Mouse (Mus musculus): ENCODE measurements around the gene Ifna1. TPM values are rescaled to one million over a fixed set of nuclear protein-coding genes. Genes with fewer than 3 reads are reported as not detected.
A peak's percentile ranks its signal among the peaks of the same experiment; 100 is the strongest.
"Not testable (repeated sequence)": the region's sequence is repeated elsewhere in the genome, so short reads cannot be mapped to it uniquely, and the experiment has no call there.

Ifna1 gene
- polyA plus RNA-seq (2015; fragmentation: Nextera tagmentation; extraction: Ambion mirVana), result not detected in 2 replicates

DNA sequence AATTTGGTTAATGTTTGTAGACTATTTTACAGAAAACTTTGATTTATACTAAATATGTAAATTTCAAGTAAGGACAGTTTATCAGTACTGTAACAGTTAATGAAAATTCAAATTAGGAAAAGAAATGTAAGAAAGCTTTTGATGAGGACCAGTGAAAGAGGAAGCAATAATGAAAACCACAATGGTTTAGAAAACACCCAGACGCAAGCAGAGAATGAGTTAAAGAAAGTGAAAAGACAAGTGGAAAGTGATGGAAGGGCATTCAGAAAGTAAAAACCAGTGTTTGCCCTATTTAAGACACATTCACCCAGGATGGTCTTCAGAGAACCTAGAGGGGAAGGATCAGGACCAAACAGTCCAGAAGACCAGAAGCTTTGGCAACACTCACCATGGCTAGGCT, at the start of gene Ifna1:
Ifna1 (plus strand) TSS at position 390 of the 400 bp plus-strand sequence.
- Histone ChIP-seq H3K9ac (ENCODE audit: low read depth, low read length) (no peak within 1 kb of the TSS), H3K27ac (no peak within 1 kb of the TSS), H3K27me3 (ENCODE audit: insufficient read depth, low read length) (no peaks in the 10 kb centered on the region), H3K9me3 (replicated peaks; ENCODE audit: low read length) (no peaks in the 10 kb centered on the region), H3K36me3 (ENCODE audit: insufficient read depth, low read length) (no peaks in the 10 kb centered on the region), H3K4me3 (replicated peaks; ENCODE audit: low read depth, low read length) (no peak within 1 kb of the TSS), H3K4me1 (replicated peaks; ENCODE audit: insufficient read depth, low read length) (no peaks in the 10 kb centered on the region), H3K4me2 (ENCODE audit: low read length) (no peak within 1 kb of the TSS)
- DNase-seq (ENCODE audit: low spot score) (no peak), ATAC-seq (replicated peaks; ENCODE audit: low FRiP score, low read depth) (no peak)
- TF ChIP-seq CTCF (IDR thresholded peaks at IDR 0.05; ENCODE audit: low read depth), result no peak
- 76% methylated on average over 1 of the region's 1 CpGs for WGBS

DNA sequence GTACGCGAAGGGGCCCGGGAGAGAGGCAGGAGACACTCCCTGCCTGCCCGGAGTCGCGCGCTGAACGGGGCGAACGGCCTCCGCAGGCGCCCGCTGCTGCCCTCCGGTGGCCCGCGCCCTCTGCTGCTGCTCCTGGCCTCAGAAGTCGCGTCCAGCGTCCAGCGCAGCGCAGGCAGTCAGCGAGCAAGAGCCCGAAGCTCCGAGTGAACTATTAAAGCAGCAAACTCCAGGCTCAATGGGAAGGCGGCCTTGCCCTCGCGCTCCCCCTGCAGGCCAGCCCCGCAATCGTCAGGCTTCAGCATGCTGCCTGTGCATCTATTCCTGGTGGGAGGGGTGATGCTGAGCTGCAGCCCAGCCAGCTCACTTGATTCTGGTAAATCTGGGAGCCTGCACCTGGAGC, 46.9 kb upstream of the Ifna1 start, which contains the start of gene Gm13287:
Gm13287 (plus strand) TSS at position 301 of the 400 bp plus-strand sequence.
- H3K36me3 ChIP-seq (ENCODE audit: insufficient read depth, low read length); H3K27me3 ChIP-seq (ENCODE audit: insufficient read depth, low read length); H3K9me3 ChIP-seq (replicated peaks; ENCODE audit: low read length); H3K27ac ChIP-seq; H3K4me1 ChIP-seq (replicated peaks; ENCODE audit: insufficient read depth, low read length); DNase-seq (ENCODE audit: low spot score); H3K9ac ChIP-seq (ENCODE audit: low read depth, low read length); H3K4me3 ChIP-seq (replicated peaks; ENCODE audit: low read depth, low read length); H3K4me2 ChIP-seq (ENCODE audit: low read length); ATAC-seq (replicated peaks; ENCODE audit: low FRiP score, low read depth): not testable (repeated sequence)
- no CpG with 5 or more reads among the region's 29 CpGs for WGBS

DNA sequence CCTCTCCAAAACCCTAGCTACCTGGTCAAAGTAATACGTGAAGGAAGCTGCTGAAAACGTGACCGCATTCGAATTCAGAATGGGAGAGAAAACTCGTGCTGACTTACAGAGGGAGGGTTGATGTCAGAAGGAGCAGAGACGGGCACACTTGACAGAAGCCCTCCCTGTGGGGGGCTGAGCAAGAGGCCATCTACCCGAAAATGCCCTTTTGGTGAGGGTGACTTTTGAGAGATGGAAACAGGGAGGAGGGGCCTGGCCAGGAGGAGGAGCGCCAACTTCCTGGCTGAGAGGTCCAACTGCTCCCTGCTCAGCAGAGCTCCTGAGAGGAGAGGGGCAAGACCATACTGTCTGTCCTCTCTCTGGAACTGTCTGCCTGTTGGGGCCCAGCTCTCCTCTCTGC, 44.7 kb upstream of the Ifna1 start, which contains the start of gene Gm13288:
Gm13288 (plus strand) TSS at position 301 of the 400 bp plus-strand sequence.
- ATAC-seq (replicated peaks; ENCODE audit: low FRiP score, low read depth); H3K36me3 ChIP-seq (ENCODE audit: insufficient read depth, low read length); H3K9me3 ChIP-seq (replicated peaks; ENCODE audit: low read length); H3K4me3 ChIP-seq (replicated peaks; ENCODE audit: low read depth, low read length); H3K4me1 ChIP-seq (replicated peaks; ENCODE audit: insufficient read depth, low read length); H3K9ac ChIP-seq (ENCODE audit: low read depth, low read length); DNase-seq (ENCODE audit: low spot score); H3K4me2 ChIP-seq (ENCODE audit: low read length); H3K27ac ChIP-seq; H3K27me3 ChIP-seq (ENCODE audit: insufficient read depth, low read length): not testable (repeated sequence)
- WGBS, result no CpG with 5 or more reads among the region's 8 CpGs

DNA sequence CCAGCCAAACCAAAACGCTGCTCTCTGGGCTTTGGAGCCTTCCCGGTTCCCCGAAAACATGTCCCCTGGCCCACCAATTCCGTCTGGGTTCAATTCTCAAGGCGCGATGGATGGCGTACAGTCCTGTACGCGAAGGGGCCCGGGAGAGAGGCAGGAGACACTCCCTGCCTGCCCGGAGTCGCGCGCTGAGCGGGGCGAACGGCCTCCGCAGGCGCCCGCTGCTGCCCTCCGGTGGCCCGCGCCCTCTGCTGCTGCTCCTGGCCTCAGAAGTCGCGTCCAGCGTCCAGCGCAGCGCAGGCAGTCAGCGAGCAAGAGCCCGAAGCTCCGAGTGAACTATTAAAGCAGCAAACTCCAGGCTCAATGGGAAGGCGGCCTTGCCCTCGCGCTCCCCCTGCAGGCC, 44.1 kb upstream of the Ifna1 start:
- H3K4me1 ChIP-seq (replicated peaks; ENCODE audit: insufficient read depth, low read length); H3K4me2 ChIP-seq (ENCODE audit: low read length); H3K27ac ChIP-seq; H3K9me3 ChIP-seq (replicated peaks; ENCODE audit: low read length); H3K36me3 ChIP-seq (ENCODE audit: insufficient read depth, low read length); H3K9ac ChIP-seq (ENCODE audit: low read depth, low read length); H3K27me3 ChIP-seq (ENCODE audit: insufficient read depth, low read length); ATAC-seq (replicated peaks; ENCODE audit: low FRiP score, low read depth); DNase-seq (ENCODE audit: low spot score); H3K4me3 ChIP-seq (replicated peaks; ENCODE audit: low read depth, low read length): not testable (repeated sequence)
- peak; percentile 39 for TF ChIP-seq CTCF (IDR thresholded peaks at IDR 0.05; ENCODE audit: low read depth)
- no CpG with 5 or more reads among the region's 34 CpGs for WGBS

DNA sequence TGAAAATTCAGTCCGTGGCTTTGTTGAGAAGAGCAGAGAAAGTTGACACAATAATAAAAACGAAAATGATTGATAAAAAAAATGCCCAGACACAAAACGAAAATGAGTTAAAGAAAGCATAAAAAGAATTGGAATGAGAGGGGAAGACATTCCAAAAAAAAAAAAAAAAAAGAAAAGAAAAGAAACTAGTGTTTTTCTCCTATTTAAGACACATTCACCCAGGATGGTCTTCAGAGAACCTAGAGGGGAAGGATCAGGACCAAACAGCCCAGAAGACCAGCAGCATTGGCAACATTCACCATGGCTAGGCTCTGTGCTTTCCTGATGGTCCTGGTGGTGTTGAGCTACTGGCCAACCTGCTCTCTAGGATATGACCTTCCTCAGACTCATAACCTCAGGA, 34.0 kb upstream of the Ifna1 start, which contains the start of gene Ifna7:
Ifna7 (plus strand) TSS at position 301 of the 400 bp plus-strand sequence.
- H3K4me2 ChIP-seq (ENCODE audit: low read length), result no peak within 1 kb of the TSS
- H3K27me3 ChIP-seq (ENCODE audit: insufficient read depth, low read length), result no peaks in the 10 kb centered on the region
- no peaks in the 10 kb centered on the region for H3K36me3 ChIP-seq (ENCODE audit: insufficient read depth, low read length)
- no peaks in the 10 kb centered on the region for H3K9me3 ChIP-seq (replicated peaks; ENCODE audit: low read length)
- no peak within 1 kb of the TSS for H3K4me3 ChIP-seq (replicated peaks; ENCODE audit: low read depth, low read length)
- 63% methylated on average over 3 of the region's 3 CpGs for WGBS
- H3K27ac ChIP-seq, result no peak within 1 kb of the TSS
- no peak within 1 kb of the TSS for H3K9ac ChIP-seq (ENCODE audit: low read depth, low read length)
- H3K4me1 ChIP-seq (replicated peaks; ENCODE audit: insufficient read depth, low read length), result no peaks in the 10 kb centered on the region
- no peak for ATAC-seq (replicated peaks; ENCODE audit: low FRiP score, low read depth)
- no peak for TF ChIP-seq CTCF (IDR thresholded peaks at IDR 0.05; ENCODE audit: low read depth)
- no peak for DNase-seq (ENCODE audit: low spot score)

GRCm38 (mm10) chr4:88819659-88820058, 30.2 kb upstream of the Ifna1 start, which contains the start of gene Ifna11:
Gene Ifna11 (plus strand): TSS chr4:88819959.
- ATAC-seq (replicated peaks; ENCODE audit: low FRiP score, low read depth), result no peak
- no peaks in the 10 kb centered on the region for H3K4me1 ChIP-seq (replicated peaks; ENCODE audit: insufficient read depth, low read length)
- no peak within 1 kb of the TSS for H3K9ac ChIP-seq (ENCODE audit: low read depth, low read length)
- no peak within 1 kb of the TSS for H3K27ac ChIP-seq
- no peaks in the 10 kb centered on the region for H3K27me3 ChIP-seq (ENCODE audit: insufficient read depth, low read length)
- H3K9me3 ChIP-seq (replicated peaks; ENCODE audit: low read length), result no peaks in the 10 kb centered on the region
- no peak for TF ChIP-seq CTCF (IDR thresholded peaks at IDR 0.05; ENCODE audit: low read depth)
- H3K36me3 ChIP-seq (ENCODE audit: insufficient read depth, low read length), result no peaks in the 10 kb centered on the region
- no peak within 1 kb of the TSS for H3K4me3 ChIP-seq (replicated peaks; ENCODE audit: low read depth, low read length)
- DNase-seq (ENCODE audit: low spot score), result no peak
- H3K4me2 ChIP-seq (ENCODE audit: low read length), result no peak within 1 kb of the TSS
- WGBS, result 79% methylated on average over 1 of the region's 1 CpGs

GRCm38 (mm10) chr4:88822995-88823394, 26.9 kb upstream of the Ifna1 start:
- no peaks in the 10 kb centered on the region for H3K4me1 ChIP-seq (replicated peaks; ENCODE audit: insufficient read depth, low read length)
- no peaks in the 10 kb centered on the region for H3K36me3 ChIP-seq (ENCODE audit: insufficient read depth, low read length)
- no peak for ATAC-seq (replicated peaks; ENCODE audit: low FRiP score, low read depth)
- H3K4me3 ChIP-seq (replicated peaks; ENCODE audit: low read depth, low read length), result no peak overlapping the region
- no peaks in the 10 kb centered on the region for H3K27me3 ChIP-seq (ENCODE audit: insufficient read depth, low read length)
- peak; percentile 66 for TF ChIP-seq CTCF (IDR thresholded peaks at IDR 0.05; ENCODE audit: low read depth)
- no peak overlapping the region for H3K4me2 ChIP-seq (ENCODE audit: low read length)
- WGBS, result 23% methylated on average over 4 of the region's 4 CpGs
- H3K9me3 ChIP-seq (replicated peaks; ENCODE audit: low read length), result no peaks in the 10 kb centered on the region
- H3K27ac ChIP-seq, result no peak overlapping the region
- H3K9ac ChIP-seq (ENCODE audit: low read depth, low read length), result no peak overlapping the region
- peak; percentile 51 for DNase-seq (ENCODE audit: low spot score)

DNA sequence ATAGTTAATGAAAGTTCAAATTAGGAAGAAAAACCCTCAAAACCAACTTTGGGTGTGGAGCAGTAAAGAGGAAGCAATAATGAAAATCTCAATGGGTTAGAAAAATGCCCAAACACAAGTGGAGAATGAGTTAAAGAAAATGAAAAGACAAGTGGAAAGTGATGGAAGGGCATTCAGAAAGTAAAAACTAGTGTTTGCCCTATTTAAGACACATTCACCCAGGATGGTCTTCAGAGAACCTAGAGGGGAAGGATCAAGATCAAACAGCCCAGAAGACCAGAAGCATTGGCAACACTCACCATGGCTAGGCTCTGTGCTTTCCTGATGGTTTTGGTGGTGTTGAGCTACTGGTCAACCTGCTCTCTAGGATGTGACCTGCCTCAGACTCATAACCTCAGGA, 22.8 kb upstream of the Ifna1 start, which contains the start of gene Ifna6:
Ifna6 (plus strand) TSS at position 301 of the 400 bp plus-strand sequence.
- ATAC-seq (replicated peaks; ENCODE audit: low FRiP score, low read depth); H3K9me3 ChIP-seq (replicated peaks; ENCODE audit: low read length); H3K9ac ChIP-seq (ENCODE audit: low read depth, low read length); H3K27ac ChIP-seq; H3K27me3 ChIP-seq (ENCODE audit: insufficient read depth, low read length); H3K4me3 ChIP-seq (replicated peaks; ENCODE audit: low read depth, low read length); DNase-seq (ENCODE audit: low spot score); H3K4me1 ChIP-seq (replicated peaks; ENCODE audit: insufficient read depth, low read length); H3K4me2 ChIP-seq (ENCODE audit: low read length); H3K36me3 ChIP-seq (ENCODE audit: insufficient read depth, low read length): not testable (repeated sequence)

All from kidney, postnatal 0 days (tissue).